Mouse (Mus musculus) cerebellum, adult 18-20 months (tissue): ENCODE data around the gene Coch.
"Not testable (repeated sequence)": the region's sequence is repeated elsewhere in the genome, so short reads cannot be mapped to it uniquely, and the experiment has no call there.

Source experiments
- DNase-seq, 2 experiments: peaks; one replicate each; pipeline ENCODE4 v3.0.0; 2021

The Coch gene

DNA sequence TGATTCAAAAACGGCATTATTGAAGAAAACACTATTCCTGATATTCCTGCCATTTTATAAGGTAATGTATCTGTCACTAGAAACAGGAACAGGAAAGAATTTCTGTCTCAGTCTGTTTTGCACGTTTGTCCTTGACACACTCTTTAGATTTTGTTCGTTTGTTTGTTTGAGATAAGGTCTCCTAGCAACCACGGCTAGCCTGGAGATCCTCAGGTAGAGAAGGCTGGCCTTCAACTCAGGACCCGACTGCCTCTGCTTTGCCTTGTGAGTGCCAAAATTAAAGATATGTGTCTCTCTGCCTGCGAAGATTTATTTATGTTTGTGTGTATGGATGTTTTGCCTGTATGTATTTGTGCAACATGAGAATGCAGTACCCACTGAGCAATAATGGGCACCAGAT lies 48.7 kb downstream of the Coch start:
- DNase-seq: no peak

DNA sequence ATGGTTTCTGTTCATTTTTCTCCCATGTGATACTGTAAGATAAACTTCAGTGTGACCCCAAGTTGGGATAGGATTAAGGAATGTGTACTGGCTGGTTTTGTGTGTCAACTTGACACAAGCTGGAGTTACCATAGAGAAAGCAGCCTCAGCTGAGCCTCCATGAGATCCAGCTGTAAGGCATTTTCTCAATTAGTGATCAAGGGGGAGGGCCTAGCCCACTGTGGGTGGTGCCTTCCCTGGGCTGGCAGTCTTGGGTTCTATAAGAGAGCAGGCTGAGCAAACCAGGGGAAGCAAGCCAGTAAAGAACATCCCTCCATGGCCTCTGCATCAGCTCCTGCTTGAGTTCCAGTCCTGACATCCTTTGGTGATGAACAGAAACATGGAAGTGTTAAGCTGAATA lies 56.3 kb downstream of the Coch start:
- DNase-seq: not testable (repeated sequence)
